Mouse (Mus musculus): ENCODE measurements around the gene Zbtb41. TPM values are rescaled to one million over a fixed set of nuclear protein-coding genes. Genes with fewer than 3 reads are reported as not detected.
A peak's percentile ranks its signal among the peaks of the same experiment; 100 is the strongest.
"Not testable (repeated sequence)": the region's sequence is repeated elsewhere in the genome, so short reads cannot be mapped to it uniquely, and the experiment has no call there.

Zbtb41 gene
- polyA plus RNA-seq, 1 experiment from 2014 or later = 24.6 TPM

- Histone ChIP-seq H3K9me3 (ENCODE audit: control insufficient read depth, low read length) (no peaks in the 10 kb centered on the region), H3K36me3 (ENCODE audit: control insufficient read depth, insufficient read depth, low read length) (no peaks in the 10 kb centered on the region), H3K27ac (ENCODE audit: low read depth, low read length) (no peak overlapping the region), H3K27me3 (ENCODE audit: control insufficient read depth, insufficient read depth, low read length) (no peaks in the 10 kb centered on the region), H3K4me1 (ENCODE audit: control insufficient read depth, insufficient read depth, low read length) (no peaks in the 10 kb centered on the region), H3K4me3 (ENCODE audit: low read depth, low read length) (no peak overlapping the region), H3K9ac (replicated peaks; ENCODE audit: low read depth, low read length) (no peak overlapping the region), H3K4me2 (ENCODE audit: low read depth, low read length) (no peak overlapping the region)
- ATAC-seq (ENCODE audit: low read depth) = no peak
- 62% methylated on average over 5 of the region's 5 CpGs for WGBS
Observed at GRCm38 (mm10) chr1:139407701-139408100, 14.4 kb upstream of the Zbtb41 start.

GRCm38 (mm10) chr1:139412365-139412764 is 9.7 kb upstream of the Zbtb41 start:
- H3K4me3 ChIP-seq (ENCODE audit: low read depth, low read length); H3K4me2 ChIP-seq (ENCODE audit: low read depth, low read length); H3K9me3 ChIP-seq (ENCODE audit: control insufficient read depth, low read length); H3K4me1 ChIP-seq (ENCODE audit: control insufficient read depth, insufficient read depth, low read length); H3K9ac ChIP-seq (replicated peaks; ENCODE audit: low read depth, low read length); H3K27me3 ChIP-seq (ENCODE audit: control insufficient read depth, insufficient read depth, low read length); H3K36me3 ChIP-seq (ENCODE audit: control insufficient read depth, insufficient read depth, low read length); ATAC-seq (ENCODE audit: low read depth); H3K27ac ChIP-seq (ENCODE audit: low read depth, low read length): not testable (repeated sequence)
- WGBS = 90% methylated on average over 2 of the region's 2 CpGs

- no peak for ATAC-seq (ENCODE audit: low read depth)
- no peaks in the 10 kb centered on the region for H3K27me3 ChIP-seq (ENCODE audit: control insufficient read depth, insufficient read depth, low read length)
- H3K9ac ChIP-seq (replicated peaks; ENCODE audit: low read depth, low read length) = no peak overlapping the region
- no peak overlapping the region for H3K4me3 ChIP-seq (ENCODE audit: low read depth, low read length)
- no peak overlapping the region for H3K27ac ChIP-seq (ENCODE audit: low read depth, low read length)
- H3K4me1 ChIP-seq (ENCODE audit: control insufficient read depth, insufficient read depth, low read length) = no peaks in the 10 kb centered on the region
- no peaks in the 10 kb centered on the region for H3K36me3 ChIP-seq (ENCODE audit: control insufficient read depth, insufficient read depth, low read length)
- no peak overlapping the region for H3K4me2 ChIP-seq (ENCODE audit: low read depth, low read length)
- no peaks in the 10 kb centered on the region for H3K9me3 ChIP-seq (ENCODE audit: control insufficient read depth, low read length)
- WGBS = 88% methylated on average over 3 of the region's 3 CpGs
Observed at GRCm38 (mm10) chr1:139413465-139413864, 8.6 kb upstream of the Zbtb41 start.

GRCm38 (mm10) chr1:139421521-139421874 is 590 bp upstream of the Zbtb41 start:
- Histone ChIP-seq H3K4me3 (ENCODE audit: low read depth, low read length) (peak overlapping the region; percentile 96), H3K4me2 (ENCODE audit: low read depth, low read length) (peak overlapping the region; percentile 88), H3K27ac (ENCODE audit: low read depth, low read length) (peak overlapping the region; percentile 91; the same call in 1 of the 2 replicates), H3K9me3 (ENCODE audit: control insufficient read depth, low read length) (no peaks in the 10 kb centered on the region), H3K27me3 (ENCODE audit: control insufficient read depth, insufficient read depth, low read length) (no peaks in the 10 kb centered on the region), H3K36me3 (ENCODE audit: control insufficient read depth, insufficient read depth, low read length) (no peaks in the 10 kb centered on the region), H3K9ac (replicated peaks; ENCODE audit: low read depth, low read length) (peak overlapping the region; percentile 87), H3K4me1 (ENCODE audit: control insufficient read depth, insufficient read depth, low read length) (peaks cover 27% of the 10 kb centered on the region)
- peak; percentile 15; the same call in 1 of the 2 replicates for ATAC-seq (ENCODE audit: low read depth)
- WGBS = 3% methylated on average over 8 of the region's 8 CpGs

- ATAC-seq (ENCODE audit: low read depth) = no peak
- H3K36me3 ChIP-seq (ENCODE audit: control insufficient read depth, insufficient read depth, low read length) = no peaks in the 10 kb centered on the region
- no peak overlapping the region for H3K27ac ChIP-seq (ENCODE audit: low read depth, low read length)
- H3K4me1 ChIP-seq (ENCODE audit: control insufficient read depth, insufficient read depth, low read length) = peaks cover 31% of the 10 kb centered on the region
- H3K4me3 ChIP-seq (ENCODE audit: low read depth, low read length) = peak overlapping the region; percentile 96
- no peaks in the 10 kb centered on the region for H3K27me3 ChIP-seq (ENCODE audit: control insufficient read depth, insufficient read depth, low read length)
- H3K9me3 ChIP-seq (ENCODE audit: control insufficient read depth, low read length) = no peaks in the 10 kb centered on the region
- WGBS = 26% methylated on average over 10 of the region's 10 CpGs
- H3K9ac ChIP-seq (replicated peaks; ENCODE audit: low read depth, low read length) = peak overlapping the region; percentile 87
- H3K4me2 ChIP-seq (ENCODE audit: low read depth, low read length) = peak overlapping the region; percentile 88
Observed at GRCm38 (mm10) chr1:139422941-139423340, 853 bp downstream of the Zbtb41 start.

GRCm38 (mm10) chr1:139423931-139424330 is 1.8 kb downstream of the Zbtb41 start:
- no peaks in the 10 kb centered on the region for H3K9me3 ChIP-seq (ENCODE audit: control insufficient read depth, low read length)
- peak overlapping the region; percentile 96 for H3K4me3 ChIP-seq (ENCODE audit: low read depth, low read length)
- no peak for ATAC-seq (ENCODE audit: low read depth)
- peaks cover under 1% of the 10 kb centered on the region; the same call in 1 of the 2 replicates for H3K36me3 ChIP-seq (ENCODE audit: control insufficient read depth, insufficient read depth, low read length)
- 0 out of 2 replicates have a peak overlapping the region, but pooled peaks have one; percentile 32 for H3K9ac ChIP-seq (replicated peaks; ENCODE audit: low read depth, low read length)
- peaks cover 31% of the 10 kb centered on the region for H3K4me1 ChIP-seq (ENCODE audit: control insufficient read depth, insufficient read depth, low read length)
- no peaks in the 10 kb centered on the region for H3K27me3 ChIP-seq (ENCODE audit: control insufficient read depth, insufficient read depth, low read length)
- 57% methylated on average over 10 of the region's 10 CpGs for WGBS
- H3K27ac ChIP-seq (ENCODE audit: low read depth, low read length) = no peak overlapping the region
- peak overlapping the region; percentile 88 for H3K4me2 ChIP-seq (ENCODE audit: low read depth, low read length)

GRCm38 (mm10) chr1:139425006-139425405 is 2.9 kb downstream of the Zbtb41 start:
- Histone ChIP-seq H3K4me2 (ENCODE audit: low read depth, low read length) (peak overlapping the region; percentile 67), H3K9ac (replicated peaks; ENCODE audit: low read depth, low read length) (peak overlapping the region; percentile 12; the same call in 1 of the 2 replicates), H3K4me3 (ENCODE audit: low read depth, low read length) (peak overlapping the region; percentile 29), H3K4me1 (ENCODE audit: control insufficient read depth, insufficient read depth, low read length) (peaks cover 31% of the 10 kb centered on the region), H3K9me3 (ENCODE audit: control insufficient read depth, low read length) (no peaks in the 10 kb centered on the region), H3K27me3 (ENCODE audit: control insufficient read depth, insufficient read depth, low read length) (no peaks in the 10 kb centered on the region), H3K36me3 (ENCODE audit: control insufficient read depth, insufficient read depth, low read length) (peaks cover 9% of the 10 kb centered on the region), H3K27ac (ENCODE audit: low read depth, low read length) (no peak overlapping the region)
- no peak for ATAC-seq (ENCODE audit: low read depth)
- WGBS = 36% methylated on average over 3 of the region's 3 CpGs

GRCm38 (mm10) chr1:139438373-139438772 is 16.3 kb downstream of the Zbtb41 start:
- Histone ChIP-seq H3K9ac (replicated peaks; ENCODE audit: low read depth, low read length) (no peak overlapping the region), H3K27ac (ENCODE audit: low read depth, low read length) (no peak overlapping the region), H3K27me3 (ENCODE audit: control insufficient read depth, insufficient read depth, low read length) (no peaks in the 10 kb centered on the region), H3K4me2 (ENCODE audit: low read depth, low read length) (no peak overlapping the region), H3K4me3 (ENCODE audit: low read depth, low read length) (no peak overlapping the region), H3K36me3 (ENCODE audit: control insufficient read depth, insufficient read depth, low read length) (peaks cover 21% of the 10 kb centered on the region), H3K9me3 (ENCODE audit: control insufficient read depth, low read length) (no peaks in the 10 kb centered on the region), H3K4me1 (ENCODE audit: control insufficient read depth, insufficient read depth, low read length) (no peaks in the 10 kb centered on the region)
- peak; percentile 73; the same call in 1 of the 2 replicates for ATAC-seq (ENCODE audit: low read depth)

GRCm38 (mm10) chr1:139443103-139443502 is 21.0 kb downstream of the Zbtb41 start:
- H3K4me2 ChIP-seq (ENCODE audit: low read depth, low read length); H3K4me3 ChIP-seq (ENCODE audit: low read depth, low read length); H3K27ac ChIP-seq (ENCODE audit: low read depth, low read length); H3K9ac ChIP-seq (replicated peaks; ENCODE audit: low read depth, low read length); ATAC-seq (ENCODE audit: low read depth); H3K27me3 ChIP-seq (ENCODE audit: control insufficient read depth, insufficient read depth, low read length); H3K4me1 ChIP-seq (ENCODE audit: control insufficient read depth, insufficient read depth, low read length); H3K9me3 ChIP-seq (ENCODE audit: control insufficient read depth, low read length): not testable (repeated sequence)
- peaks cover 22% of the 10 kb centered on the region for H3K36me3 ChIP-seq (ENCODE audit: control insufficient read depth, insufficient read depth, low read length)
- WGBS = 90% methylated on average over 9 of the region's 9 CpGs
